Mouse (Mus musculus) ZHBTc4 (cell line): ENCODE measurements around the gene Clec3a.

ENCODE experiments used
- DNase-seq: peaks from one replicate; pipeline ENCODE4 v3.0.0-alpha.2; 2011; ENCODE audit warnings: low read depth, low spot score

Clec3a gene

DNA sequence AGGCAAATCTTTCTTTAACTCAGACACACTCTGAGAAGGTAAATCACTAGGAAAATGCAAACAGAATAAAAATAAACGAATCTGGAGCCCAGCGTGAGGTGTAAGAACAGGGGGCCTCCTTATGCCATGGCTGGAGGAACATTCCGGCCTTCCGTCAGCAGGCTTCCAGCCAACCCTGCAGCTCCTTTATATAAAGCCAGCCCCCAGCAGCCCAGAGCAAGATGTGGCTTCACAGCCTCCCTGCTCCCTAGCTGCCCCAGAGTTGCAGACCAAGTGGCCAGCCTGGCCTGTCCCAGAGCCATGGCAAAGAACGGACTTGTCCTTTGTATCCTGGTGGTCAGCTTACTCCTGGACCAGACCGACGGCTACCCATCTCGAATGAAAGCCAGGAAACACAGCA is at the start of gene Clec3a:
Gene Clec3a, plus strand, starts transcription at position 301 of the 400 bp plus-strand sequence.
- no peak for DNase-seq

DNA sequence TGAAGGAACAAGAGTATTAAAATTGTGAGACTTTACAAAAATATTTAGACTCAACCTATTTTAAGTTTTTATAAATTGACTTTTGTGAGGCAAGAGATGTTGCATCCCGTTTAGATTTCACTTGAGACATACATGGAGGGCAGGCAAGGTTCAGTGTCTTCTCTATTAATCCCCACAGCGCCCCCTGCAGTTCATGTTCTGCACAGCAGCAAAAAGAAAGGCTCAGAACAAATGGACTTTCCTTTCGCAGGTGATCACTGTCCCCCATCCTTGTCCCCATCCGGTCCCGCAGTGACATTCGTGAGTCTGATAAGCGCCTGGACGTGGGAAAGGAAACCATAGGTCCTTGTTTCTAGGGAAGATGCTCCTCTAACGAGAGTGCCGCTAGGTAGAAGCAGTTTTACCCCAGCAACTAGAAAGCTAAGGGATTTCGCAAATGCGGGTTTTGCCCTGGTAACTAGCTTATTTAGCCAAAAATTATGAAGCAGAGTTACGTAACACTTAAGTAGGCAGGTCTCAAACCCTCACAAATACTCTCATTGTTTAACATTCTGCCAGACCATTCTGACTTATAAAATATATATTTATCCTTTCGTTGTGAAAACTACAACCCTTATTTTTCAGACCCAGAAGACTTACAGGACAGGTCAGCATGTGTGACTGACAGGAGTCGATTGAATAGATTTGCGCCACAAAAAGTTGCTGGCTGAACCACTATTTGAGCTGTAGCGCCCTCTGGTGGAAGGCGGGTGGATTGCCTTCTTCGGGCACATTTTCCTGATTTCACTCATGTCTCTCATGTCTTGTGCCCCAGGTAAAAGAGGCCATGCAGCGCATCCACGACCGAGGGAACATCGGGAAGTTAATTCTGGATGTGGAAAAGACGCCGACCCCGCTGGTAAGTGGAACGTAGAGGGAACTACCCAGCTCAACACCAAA is 48.6 kb upstream of the Clec3a start:
- peak; percentile 91 for DNase-seq

- no peak for DNase-seq
Observed at GRCm38 (mm10) chr8:114374390-114374789, 43.5 kb upstream of the Clec3a start.

DNA sequence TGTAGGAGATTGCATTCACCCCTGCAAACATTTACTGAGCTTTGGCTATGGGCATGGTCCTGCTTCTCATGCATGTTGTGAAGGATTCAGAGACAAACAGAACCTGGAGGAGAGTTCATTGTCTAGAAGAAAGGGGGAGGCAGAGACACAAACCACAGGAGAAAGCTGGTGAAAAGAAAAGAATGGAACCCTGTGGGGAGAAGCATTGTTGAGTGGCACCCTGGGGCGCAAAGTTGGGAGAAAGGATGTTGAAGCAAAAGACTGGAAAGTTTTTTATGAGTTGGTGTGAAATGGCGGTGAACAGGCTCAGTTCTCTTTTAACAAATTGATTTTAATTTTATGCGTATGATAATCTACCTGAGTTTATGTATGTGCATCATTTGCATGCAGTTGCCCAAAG is 33.7 kb upstream of the Clec3a start:
- peak; percentile 91 for DNase-seq

DNA sequence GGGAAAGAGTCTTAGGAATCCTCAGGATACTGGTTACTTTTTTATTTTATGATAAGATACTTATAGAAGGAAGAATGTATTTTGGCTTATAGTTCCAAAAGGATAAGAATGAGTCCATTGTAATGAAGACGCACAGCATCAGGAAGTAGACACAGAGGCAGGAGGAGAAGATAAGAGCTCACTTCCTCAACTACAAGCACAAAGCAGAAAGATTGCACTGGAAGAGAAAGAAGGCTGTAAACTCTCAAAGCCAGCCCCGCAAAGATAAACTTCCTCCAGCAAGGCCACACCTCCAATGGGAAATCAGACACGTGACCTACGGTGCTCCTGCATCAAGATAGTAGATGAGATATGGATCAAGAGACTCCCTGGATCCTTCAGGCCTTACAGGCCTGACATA is 30.4 kb upstream of the Clec3a start:
- no peak for DNase-seq

DNA sequence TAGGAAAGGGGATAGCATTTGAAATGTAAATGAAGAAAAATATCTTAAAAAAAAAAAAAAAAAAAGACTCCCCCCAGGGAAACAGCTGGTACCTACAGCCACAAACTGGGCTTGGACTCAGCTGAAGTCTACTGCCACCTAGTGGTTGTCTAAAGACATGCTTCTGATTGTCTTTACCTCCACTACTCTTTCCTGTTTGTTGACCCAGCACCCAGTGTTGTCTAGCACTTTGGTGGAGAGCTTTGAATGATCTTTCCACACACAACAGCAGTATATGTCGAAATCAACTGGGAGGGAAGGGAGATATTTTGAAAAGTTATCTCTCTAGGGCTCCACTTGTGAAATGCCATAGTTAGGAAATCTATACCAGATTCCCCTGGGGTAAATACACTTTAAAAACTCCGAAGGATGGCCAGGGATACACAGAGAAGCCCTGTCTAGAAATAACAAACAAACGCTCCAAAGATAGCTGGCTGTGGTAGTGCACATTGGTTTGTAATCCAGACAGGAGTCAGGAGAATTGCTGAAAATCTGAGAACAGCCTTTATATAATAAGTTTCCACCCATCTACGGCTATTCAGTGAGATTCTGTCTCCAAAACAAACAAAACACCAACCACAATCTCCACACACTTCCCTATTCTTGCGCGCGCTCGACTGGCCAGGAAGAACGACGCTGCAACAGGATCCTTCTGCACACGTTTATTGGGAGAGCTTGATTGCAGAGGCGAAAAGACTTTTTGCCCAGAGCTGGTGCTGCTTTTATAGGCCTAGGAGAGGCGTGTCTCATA is 27.2 kb upstream of the Clec3a start:
- peak; percentile 71 for DNase-seq

GRCm38 (mm10) chr8:114398326-114398725 is 19.6 kb upstream of the Clec3a start:
- peak; percentile 61 for DNase-seq

DNA sequence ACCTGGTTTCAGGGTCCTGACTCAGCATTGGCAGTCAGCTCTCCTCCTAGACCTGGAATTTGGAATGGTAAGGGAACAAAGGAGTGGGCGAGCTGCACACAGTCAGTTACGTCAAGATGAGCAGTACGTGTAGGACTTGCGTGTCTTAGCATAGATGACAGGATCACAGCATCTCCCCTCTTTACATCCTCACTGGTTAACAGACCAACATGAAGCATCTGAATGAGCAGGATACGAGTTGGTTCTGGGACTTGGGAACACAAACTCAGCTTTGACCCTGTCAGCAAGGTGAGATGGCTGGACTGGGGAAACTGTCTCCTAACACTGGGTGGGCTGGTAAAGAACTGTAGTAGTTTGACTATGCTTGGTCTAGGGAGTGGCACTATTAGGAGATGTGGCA is 18.6 kb upstream of the Clec3a start:
- peak; percentile 87 for DNase-seq

GRCm38 (mm10) chr8:114401679-114402078 is 16.2 kb upstream of the Clec3a start:
- DNase-seq, result no peak

DNA sequence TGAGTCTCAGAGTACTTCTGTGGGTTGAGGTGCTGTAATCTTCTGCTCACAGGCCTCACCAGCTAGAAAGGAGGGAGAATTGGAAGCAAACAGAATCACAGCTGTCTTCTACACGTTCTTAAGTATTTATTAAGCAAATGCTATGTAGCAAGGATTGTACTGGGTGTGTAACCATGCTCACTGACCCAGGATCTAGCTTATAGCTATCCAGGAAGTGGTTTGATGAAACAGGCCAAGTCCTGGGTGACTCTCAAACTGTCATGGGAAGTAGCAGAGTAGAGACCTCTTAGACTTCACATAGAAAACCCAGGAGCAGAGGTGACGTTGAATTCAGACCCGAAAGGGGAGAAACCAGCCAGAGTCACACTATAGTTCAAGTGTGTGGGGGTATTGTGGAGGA is 6.5 kb upstream of the Clec3a start:
- DNase-seq, result no peak

DNA sequence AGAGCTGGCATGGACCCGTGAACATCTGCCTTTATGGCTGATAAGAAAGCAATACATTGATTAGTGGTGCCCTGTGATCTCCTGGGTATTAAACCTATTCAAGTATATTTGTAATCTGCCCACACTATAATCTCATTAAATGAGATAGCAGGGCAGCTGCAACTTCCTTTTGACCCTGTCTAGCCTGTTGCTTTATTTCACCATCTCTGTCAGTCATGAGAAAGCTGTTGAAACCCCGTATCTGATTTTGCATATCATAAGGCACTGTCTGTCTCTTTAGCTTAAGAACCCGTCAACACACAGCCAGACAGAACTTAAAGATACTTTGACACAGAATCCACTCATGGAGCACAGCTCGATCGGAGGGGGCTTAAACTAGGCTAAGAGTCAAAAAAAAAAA is 600 bp downstream of the Clec3a start:
- no peak for DNase-seq

- DNase-seq, result no peak
Observed at GRCm38 (mm10) chr8:114418904-114419303, 1.0 kb downstream of the Clec3a start.

- DNase-seq, result no peak
Observed at GRCm38 (mm10) chr8:114421544-114421943, 3.7 kb downstream of the Clec3a start.

- DNase-seq, result peak; percentile 67
Observed at GRCm38 (mm10) chr8:114438236-114438635, 20.4 kb downstream of the Clec3a start.

GRCm38 (mm10) chr8:114439334-114440204 is 21.7 kb downstream of the Clec3a start, which contains the start of gene Wwox:
Gene Wwox, plus strand, starts transcription at chr8:114439655.
- peak; percentile 98 for DNase-seq

DNA sequence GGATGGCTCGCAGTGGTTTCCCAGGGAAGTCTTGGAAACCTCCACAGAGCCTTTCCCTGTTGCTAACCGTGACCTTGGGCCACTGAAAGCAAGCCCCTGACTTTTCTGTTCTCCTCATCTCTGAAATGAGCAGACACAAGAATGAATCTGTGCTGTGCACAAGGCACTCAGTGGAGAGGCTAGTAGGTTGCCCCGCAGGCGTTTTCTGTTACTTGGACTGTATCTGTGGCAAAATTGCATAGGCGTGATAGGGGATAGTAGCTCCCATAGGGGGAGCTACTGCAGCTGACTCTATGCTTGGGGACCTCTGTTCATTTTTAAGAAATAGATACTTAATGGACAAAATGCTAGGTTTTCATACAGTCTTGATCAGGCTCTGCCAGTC is 22.3 kb downstream of the Clec3a start:
- DNase-seq, result no peak

GRCm38 (mm10) chr8:114441616-114442015 is 23.7 kb downstream of the Clec3a start:
- peak; percentile 81 for DNase-seq

DNA sequence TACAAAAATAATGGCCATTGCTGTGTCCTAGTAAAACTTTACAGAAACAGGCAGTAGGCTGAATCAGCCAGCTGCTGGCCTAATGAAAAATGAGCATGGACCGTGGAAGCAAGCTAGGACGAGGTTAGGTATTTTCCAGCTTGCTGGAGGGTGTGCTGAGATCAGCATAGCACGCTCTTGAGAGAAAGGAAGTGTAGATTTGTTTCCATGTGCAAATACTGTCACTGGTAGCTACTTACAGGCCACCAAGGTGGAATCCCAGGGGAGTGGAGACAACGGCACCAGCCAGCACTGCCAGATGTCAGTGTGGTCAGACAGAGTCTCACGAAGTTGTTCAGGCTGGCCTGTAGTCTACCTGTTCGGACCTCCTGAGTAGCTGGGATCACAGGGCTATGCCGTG is 29.0 kb downstream of the Clec3a start:
- no peak for DNase-seq

DNA sequence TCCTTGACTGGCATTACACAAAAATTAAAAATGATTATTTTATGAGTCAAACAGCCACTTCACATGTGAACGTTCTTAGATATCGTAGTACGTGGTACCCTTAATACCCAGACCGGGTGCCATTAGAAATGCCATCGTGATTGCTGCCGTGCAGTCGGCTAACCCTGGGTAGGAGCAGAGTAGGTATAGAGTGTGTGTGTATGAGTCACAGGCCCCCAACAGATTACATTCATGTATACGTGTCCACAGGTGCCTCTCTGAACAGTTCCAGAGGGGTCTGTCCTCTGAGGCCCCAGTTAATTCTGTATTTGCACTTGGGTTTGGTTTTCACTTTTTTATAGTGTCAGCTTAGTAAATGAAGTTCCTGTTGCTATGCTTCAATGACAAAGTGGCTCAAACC is 34.4 kb downstream of the Clec3a start:
- DNase-seq, result no peak

DNA sequence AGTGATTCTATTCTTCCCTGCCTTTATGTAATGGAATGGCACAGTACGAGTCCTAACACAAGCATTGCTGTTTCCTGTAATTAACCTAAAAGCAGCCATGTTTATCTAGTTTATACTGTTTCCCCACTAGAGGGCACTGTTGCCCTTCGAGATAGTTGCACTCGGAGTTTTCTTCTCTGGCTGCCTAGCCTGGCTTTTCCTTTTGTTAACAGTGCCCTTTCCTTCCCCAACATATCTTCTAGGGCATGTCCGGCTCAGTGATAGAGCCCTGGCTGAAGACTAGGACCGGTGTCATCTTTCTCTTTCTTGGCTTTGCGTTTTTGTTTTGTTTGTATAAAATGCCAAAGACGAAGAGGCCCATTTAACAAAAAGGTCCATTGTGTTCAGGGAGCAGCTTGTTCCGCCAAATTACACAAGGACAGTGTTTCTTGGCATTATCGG is 34.9 kb downstream of the Clec3a start:
- DNase-seq, result peak; percentile 80

- DNase-seq, result no peak
Observed at GRCm38 (mm10) chr8:114455302-114455701, 37.4 kb downstream of the Clec3a start.
